Mouse (Mus musculus) testis, adult 2 months (tissue): Measurements from ENCODE around the gene Amph. TPM values are rescaled to one million over a fixed set of nuclear protein-coding genes. Genes with fewer than 3 reads are reported as not detected.

ENCODE experiments used
- H3K27ac ChIP-seq: fragments of 200-500 bp; 2 replicates; pipeline ENCODE4 v1.5.1; 2012; ENCODE audit warnings: low read depth, low read length; ENCODE audit not compliant: control insufficient read depth, insufficient read depth
- H3K27me3 ChIP-seq: fragments of 200-500 bp; 2 replicates; pipeline ENCODE4 v1.6.1; 2012; ENCODE audit warnings: mild to moderate bottlenecking, low read length, moderate library complexity; ENCODE audit not compliant: control insufficient read depth, insufficient read depth
- H3K36me3 ChIP-seq: fragments of 200-500 bp; 2 replicates; pipeline ENCODE4 v1.6.1; 2012; ENCODE audit warnings: mild to moderate bottlenecking, low read length; ENCODE audit not compliant: control insufficient read depth, insufficient read depth
- H3K4me1 ChIP-seq: fragments of 200-500 bp; 2 replicates; pipeline ENCODE4 v1.6.1; 2012; ENCODE audit warnings: low read length; ENCODE audit not compliant: control insufficient read depth, insufficient read depth
- H3K4me3 ChIP-seq: fragments of 200-500 bp; 2 replicates; pipeline ENCODE4 v1.5.1; 2012; ENCODE audit warnings: low read depth, mild to moderate bottlenecking, low read length, moderate library complexity, mixed read lengths; ENCODE audit not compliant: control insufficient read depth
- CTCF ChIP-seq: fragments of 200-500 bp; IDR thresholded peaks from 2 replicates; pipeline ENCODE4 v1.5.1; 2012; ENCODE audit warnings: low read depth, mild to moderate bottlenecking, inconsistent platforms, low read length, moderate library complexity; ENCODE audit not compliant: control insufficient read depth, insufficient read depth, insufficient replicate concordance
- POLR2A ChIP-seq: fragments of 200-500 bp; IDR thresholded peaks from 2 replicates; pipeline ENCODE4 v1.6.1; 2012; ENCODE audit warnings: low read depth, mild to moderate bottlenecking, inconsistent platforms, low read length, moderate library complexity; ENCODE audit not compliant: control insufficient read depth
- polyA plus RNA-seq: library from polyadenylated mRNA; depleted of rRNA; stranded (reverse); fragments of >200 nt; gene quantifications from 2 replicates; pipeline ENCODE4 v1.2.3, GENCODE M21; 2012

Gene Amph
- polyA plus RNA-seq, 1 experiment: 5.8 TPM

GRCm38 (mm10) chr13:19149574-19149973 lies 201.6 kb downstream of the Amph start:
- TF ChIP-seq CTCF: no peak
- no peak for TF ChIP-seq POLR2A
- Histone ChIP-seq H3K27me3 (no peaks in the 10 kb centered on the region), H3K4me1 (no peaks in the 10 kb centered on the region; the same call in 1 of the 2 replicates), H3K36me3 (no peaks in the 10 kb centered on the region), H3K4me3 (no peak overlapping the region), H3K27ac (no peak overlapping the region)

- H3K27ac ChIP-seq: no peak overlapping the region
- no peak overlapping the region for H3K4me3 ChIP-seq
- no peaks in the 10 kb centered on the region; the same call in 1 of the 2 replicates for H3K4me1 ChIP-seq
- TF ChIP-seq CTCF (no peak), POLR2A (no peak)
- no peaks in the 10 kb centered on the region for H3K27me3 ChIP-seq
- no peaks in the 10 kb centered on the region for H3K36me3 ChIP-seq
These were observed 202.7 kb downstream of the Amph start for GRCm38 (mm10) chr13:19150438-19151301.

GRCm38 (mm10) chr13:19152126-19152525 lies 204.1 kb downstream of the Amph start:
- no peak overlapping the region for H3K27ac ChIP-seq
- TF ChIP-seq CTCF (no peak), POLR2A (no peak)
- H3K4me3 ChIP-seq: no peak overlapping the region

GRCm38 (mm10) chr13:19158484-19158883 lies 210.5 kb downstream of the Amph start:
- no peak for TF ChIP-seq POLR2A
- peak; percentile 16; the same call in 1 of the 2 replicates for TF ChIP-seq CTCF

More at GRCm38 (mm10) chr13:19152126-19152525, 204.1 kb downstream of the Amph start:
- H3K36me3 ChIP-seq: no peaks in the 10 kb centered on the region
- no peaks in the 10 kb centered on the region; the same call in 1 of the 2 replicates for H3K4me1 ChIP-seq
- no peaks in the 10 kb centered on the region for H3K27me3 ChIP-seq

GRCm38 (mm10) chr13:19160616-19161015 lies 212.6 kb downstream of the Amph start:
- TF ChIP-seq CTCF (no peak), POLR2A (no peak)
- Histone ChIP-seq H3K4me1 (no peaks in the 10 kb centered on the region), H3K4me3 (no peak overlapping the region), H3K27me3 (no peaks in the 10 kb centered on the region), H3K27ac (no peak overlapping the region), H3K36me3 (no peaks in the 10 kb centered on the region)

More at GRCm38 (mm10) chr13:19158484-19158883, 210.5 kb downstream of the Amph start:
- Histone ChIP-seq H3K4me1 (no peaks in the 10 kb centered on the region), H3K36me3 (no peaks in the 10 kb centered on the region), H3K4me3 (no peak overlapping the region), H3K27me3 (no peaks in the 10 kb centered on the region), H3K27ac (no peak overlapping the region)

GRCm38 (mm10) chr13:19161111-19161510 lies 213.1 kb downstream of the Amph start:
- Histone ChIP-seq H3K27ac (no peak overlapping the region), H3K4me1 (no peaks in the 10 kb centered on the region), H3K4me3 (no peak overlapping the region), H3K27me3 (no peaks in the 10 kb centered on the region), H3K36me3 (no peaks in the 10 kb centered on the region)
- TF ChIP-seq CTCF: no peak
- no peak for TF ChIP-seq POLR2A

GRCm38 (mm10) chr13:19162120-19162519 lies 214.1 kb downstream of the Amph start:
- TF ChIP-seq POLR2A: no peak
- TF ChIP-seq CTCF: no peak

GRCm38 (mm10) chr13:19177662-19178259 lies 229.8 kb downstream of the Amph start:
- Histone ChIP-seq H3K4me3 (no peak overlapping the region), H3K4me1 (no peaks in the 10 kb centered on the region), H3K36me3 (no peaks in the 10 kb centered on the region), H3K27ac (no peak overlapping the region), H3K27me3 (no peaks in the 10 kb centered on the region)
- TF ChIP-seq POLR2A (no peak), CTCF (peak; percentile 17; the same call in 1 of the 2 replicates)

More at GRCm38 (mm10) chr13:19162120-19162519, 214.1 kb downstream of the Amph start:
- no peak overlapping the region for H3K4me3 ChIP-seq
- H3K4me1 ChIP-seq: no peaks in the 10 kb centered on the region
- H3K27me3 ChIP-seq: no peaks in the 10 kb centered on the region
- H3K27ac ChIP-seq: no peak overlapping the region
- H3K36me3 ChIP-seq: no peaks in the 10 kb centered on the region
